Mouse (Mus musculus) thymus, adult 2 months (tissue): ENCODE measurements at regions not wholly inside any gene's neighbourhood (a gene's known extent, or its start where the extent isn't known, plus 50 kb on each side); places are given as distances from the start of the nearest gene placed in this dataset.

Source experiments
- DNase-seq: peaks from one replicate; pipeline ENCODE4 v3.0.0; 2021
- H3K27ac ChIP-seq: fragments of 200-500 bp; 2 replicates; pipeline ENCODE4 v1.5.1; 2012; ENCODE audit warnings: low read length, control low read depth; ENCODE audit not compliant: control insufficient read depth, insufficient read depth
- H3K27me3 ChIP-seq: fragments of 200-500 bp; 2 replicates; pipeline ENCODE4 v1.6.1; 2012; ENCODE audit warnings: mild to moderate bottlenecking, low read length, moderate library complexity, mixed read lengths; ENCODE audit not compliant: control insufficient read depth, insufficient read depth
- H3K36me3 ChIP-seq: fragments of 200-500 bp; 2 replicates; pipeline ENCODE4 v1.6.1; 2012; ENCODE audit warnings: mild to moderate bottlenecking, low read length, moderate library complexity; ENCODE audit not compliant: control insufficient read depth, insufficient read depth
- H3K4me1 ChIP-seq: fragments of 200-500 bp; replicated peaks from 2 replicates; pipeline ENCODE4 v1.6.1; 2012; ENCODE audit warnings: low read length; ENCODE audit not compliant: control insufficient read depth, insufficient read depth
- H3K4me3 ChIP-seq: fragments of 200-500 bp; 2 replicates; pipeline ENCODE4 v1.5.1; 2012; ENCODE audit warnings: mild to moderate bottlenecking, low read length, control low read depth, moderate library complexity; ENCODE audit not compliant: control insufficient read depth, insufficient read depth
- CTCF ChIP-seq: fragments of 200-500 bp; IDR thresholded peaks from 2 replicates; pipeline ENCODE4 v1.5.1; 2012; ENCODE audit warnings: mild to moderate bottlenecking, control low read depth, low read length, moderate library complexity, borderline replicate concordance; ENCODE audit not compliant: control insufficient read depth, poor library complexity, insufficient read depth; ENCODE audit errors: extremely low read depth
- POLR2A ChIP-seq: fragments of 200-500 bp; IDR thresholded peaks from 2 replicates; pipeline ENCODE4 v1.6.1; 2012; ENCODE audit warnings: mild to moderate bottlenecking, low read length, control low read depth, moderate library complexity; ENCODE audit not compliant: control insufficient read depth, poor library complexity, insufficient read depth; ENCODE audit errors: extremely low read depth
- WGBS: fragments of 180-500 bp; shearing (Covaris S2); methylation state at CpG from one replicate; pipeline ENCODE4 v1.1.7; 2018; 5-methylcytosine and 5-hydroxymethylcytosine counted together

GRCm38 (mm10) chr3:39575200-39575599 lies 688.5 kb downstream of the Fat4 start:
- no peak for DNase-seq
- Histone ChIP-seq H3K4me1 (no peaks in the 10 kb centered on the region), H3K36me3 (no peaks in the 10 kb centered on the region), H3K27me3 (no peaks in the 10 kb centered on the region), H3K27ac (no peak overlapping the region), H3K4me3 (no peak overlapping the region)
- no peak for TF ChIP-seq CTCF
- no peak for TF ChIP-seq POLR2A
- 87% methylated on average over 3 of the region's 3 CpGs for WGBS

- Histone ChIP-seq H3K4me1 (no peaks in the 10 kb centered on the region), H3K36me3 (no peaks in the 10 kb centered on the region), H3K4me3 (no peak overlapping the region), H3K27ac (no peak overlapping the region), H3K27me3 (no peaks in the 10 kb centered on the region)
- TF ChIP-seq CTCF (no peak), POLR2A (no peak)
- DNase-seq = no peak
- WGBS = 87% methylated on average over 2 of the region's 2 CpGs
Observed at GRCm38 (mm10) chr3:39591312-39591711, 704.6 kb downstream of the Fat4 start.

- no peak overlapping the region for H3K27ac ChIP-seq
- no peak for TF ChIP-seq CTCF
- no peak for TF ChIP-seq POLR2A
- 94% methylated on average over 4 of the region's 4 CpGs for WGBS
- no peaks in the 10 kb centered on the region for H3K36me3 ChIP-seq
- no peak overlapping the region for H3K4me3 ChIP-seq
- no peak for DNase-seq
- H3K27me3 ChIP-seq = no peaks in the 10 kb centered on the region
- H3K4me1 ChIP-seq = no peaks in the 10 kb centered on the region
Observed at GRCm38 (mm10) chr3:39592349-39593117, 705.8 kb downstream of the Fat4 start.

GRCm38 (mm10) chr3:39609937-39610336 lies 723.2 kb downstream of the Fat4 start:
- 90% methylated on average over 3 of the region's 3 CpGs for WGBS
- Histone ChIP-seq H3K4me1 (no peaks in the 10 kb centered on the region), H3K4me3 (no peak overlapping the region), H3K36me3 (no peaks in the 10 kb centered on the region), H3K27me3 (no peaks in the 10 kb centered on the region), H3K27ac (no peak overlapping the region)
- DNase-seq = no peak
- no peak for TF ChIP-seq POLR2A
- no peak for TF ChIP-seq CTCF

- no peak overlapping the region for H3K4me3 ChIP-seq
- no peak for DNase-seq
- no peaks in the 10 kb centered on the region for H3K4me1 ChIP-seq
- H3K27ac ChIP-seq = no peak overlapping the region
- no peaks in the 10 kb centered on the region for H3K27me3 ChIP-seq
- WGBS = 70% methylated on average over 7 of the region's 7 CpGs
- H3K36me3 ChIP-seq = no peaks in the 10 kb centered on the region
- TF ChIP-seq POLR2A (no peak), CTCF (no peak)
Observed at GRCm38 (mm10) chr3:39612408-39612807, 725.7 kb downstream of the Fat4 start.

GRCm38 (mm10) chr3:39637924-39638323 lies 751.2 kb downstream of the Fat4 start:
- Histone ChIP-seq H3K4me3 (no peak overlapping the region), H3K27ac (no peak overlapping the region), H3K4me1 (no peaks in the 10 kb centered on the region), H3K36me3 (no peaks in the 10 kb centered on the region), H3K27me3 (no peaks in the 10 kb centered on the region)
- whole genome bisulfite sequencing = 87% methylated on average over 5 of the region's 5 CpGs
- TF ChIP-seq POLR2A (no peak), CTCF (no peak)
- no peak for DNase-seq
